Mouse (Mus musculus) E14TG2a.4 (cell line): ENCODE data around the gene Ano8.
A peak's percentile ranks its signal among the peaks of the same experiment; 100 is the strongest.

Source experiments
- H3K27me3 ChIP-seq: 2 replicates; pipeline ENCODE4 v1.6.1; 2014; ENCODE audit warnings: low read length, control low read depth; ENCODE audit not compliant: insufficient read depth
- H3K36me3 ChIP-seq: 2 replicates; pipeline ENCODE4 v1.6.1; 2014; ENCODE audit warnings: low read length, control low read depth; ENCODE audit not compliant: insufficient read depth
- H3K4me1 ChIP-seq: replicated peaks from 2 replicates; pipeline ENCODE4 v1.6.1; 2014; ENCODE audit warnings: low read depth, low read length, control low read depth
- H3K4me3 ChIP-seq: replicated peaks from 2 replicates; pipeline ENCODE4 v1.5.1; 2014; ENCODE audit warnings: mild to moderate bottlenecking, low read length
- H3K9me3 ChIP-seq: 2 replicates; pipeline ENCODE4 v1.6.1; 2014; ENCODE audit warnings: low read length, control low read depth
- CTCF ChIP-seq: conservative IDR thresholded peaks from 2 replicates; pipeline ENCODE4 v1.5.1; 2014; ENCODE audit warnings: low read length
- NANOG ChIP-seq: IDR thresholded peaks from 2 replicates; pipeline ENCODE4 v1.6.1; 2014; ENCODE audit warnings: borderline replicate concordance, low read length, mixed read lengths
- POU5F1 ChIP-seq: IDR thresholded peaks from 2 replicates; pipeline ENCODE4 v1.6.1; 2014; ENCODE audit warnings: low read length, borderline replicate concordance

The Ano8 gene

DNA sequence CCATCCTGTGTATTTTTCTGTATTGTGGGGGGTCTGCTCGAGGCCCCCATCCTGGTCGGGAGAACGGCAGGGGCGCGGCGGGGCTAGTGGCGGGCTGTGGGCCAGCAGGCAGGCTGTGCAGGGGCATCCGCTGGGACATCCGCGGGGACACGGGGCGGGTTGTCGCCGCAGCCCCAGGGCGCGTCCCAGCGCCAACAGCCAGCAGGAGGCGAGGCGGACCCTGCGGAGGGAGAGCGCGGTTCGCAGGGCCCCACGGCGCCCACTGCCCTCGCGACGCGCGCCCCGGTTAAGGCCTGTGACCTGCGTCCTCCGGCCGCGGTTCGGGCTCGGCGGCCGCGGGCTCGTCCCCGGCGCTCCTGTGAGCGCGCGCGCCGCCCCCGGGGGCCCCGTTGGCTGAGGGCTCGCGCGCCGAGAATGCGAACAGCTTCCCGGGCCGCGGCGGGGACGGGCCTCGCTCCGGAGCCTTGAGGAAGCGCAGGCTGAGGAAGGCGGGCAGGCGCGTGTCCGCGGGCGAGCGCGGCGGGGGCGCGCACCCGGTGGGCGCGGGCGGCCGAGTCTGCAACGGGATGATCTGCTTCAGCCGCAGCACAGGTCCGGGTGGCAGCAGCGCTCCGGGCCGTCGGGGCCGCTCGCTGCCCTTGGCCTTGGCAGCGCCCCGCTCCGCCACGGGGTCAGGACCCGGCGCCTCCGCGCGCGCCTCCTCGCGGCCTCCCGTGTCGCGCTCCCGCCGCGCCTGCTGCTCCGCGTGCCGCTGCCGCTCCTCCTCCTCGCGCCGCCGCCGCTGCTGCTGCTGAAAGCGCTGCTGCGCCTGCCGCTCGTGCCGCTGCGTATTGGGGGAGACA lies 9.4 kb downstream of the Ano8 start:
- H3K36me3 ChIP-seq = peaks cover 43% of the 10 kb centered on the region
- peaks cover 23% of the 10 kb centered on the region for H3K27me3 ChIP-seq
- no peak for TF ChIP-seq CTCF
- H3K4me3 ChIP-seq = peak overlapping the region; percentile 80
- H3K9me3 ChIP-seq = no peaks in the 10 kb centered on the region
- peaks cover 61% of the 10 kb centered on the region for H3K4me1 ChIP-seq

DNA sequence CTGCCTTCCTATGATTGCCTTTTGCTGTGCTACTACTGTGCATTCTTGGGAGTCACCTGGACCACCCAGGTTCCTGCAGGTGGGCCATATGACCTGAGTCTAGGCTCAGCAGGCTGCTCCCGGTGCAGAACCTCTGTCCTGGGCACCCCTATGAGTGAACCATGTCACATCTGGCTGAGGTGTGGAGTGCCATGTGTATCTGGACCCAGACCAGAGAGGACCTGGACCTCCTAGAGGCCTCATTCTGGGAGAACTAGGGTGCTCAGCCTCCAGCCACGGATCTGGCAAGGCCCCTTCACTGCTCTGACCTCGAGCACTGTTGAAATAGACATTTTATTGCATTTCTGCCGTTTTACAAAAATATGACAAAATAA lies 10.1 kb downstream of the Ano8 start:
- Histone ChIP-seq H3K4me1 (peaks cover 61% of the 10 kb centered on the region), H3K9me3 (no peaks in the 10 kb centered on the region), H3K36me3 (peaks cover 49% of the 10 kb centered on the region), H3K4me3 (peak overlapping the region; percentile 80), H3K27me3 (peaks cover 17% of the 10 kb centered on the region)
- TF ChIP-seq POU5F1 = no peak
- no peak for TF ChIP-seq CTCF
- no peak for TF ChIP-seq NANOG

DNA sequence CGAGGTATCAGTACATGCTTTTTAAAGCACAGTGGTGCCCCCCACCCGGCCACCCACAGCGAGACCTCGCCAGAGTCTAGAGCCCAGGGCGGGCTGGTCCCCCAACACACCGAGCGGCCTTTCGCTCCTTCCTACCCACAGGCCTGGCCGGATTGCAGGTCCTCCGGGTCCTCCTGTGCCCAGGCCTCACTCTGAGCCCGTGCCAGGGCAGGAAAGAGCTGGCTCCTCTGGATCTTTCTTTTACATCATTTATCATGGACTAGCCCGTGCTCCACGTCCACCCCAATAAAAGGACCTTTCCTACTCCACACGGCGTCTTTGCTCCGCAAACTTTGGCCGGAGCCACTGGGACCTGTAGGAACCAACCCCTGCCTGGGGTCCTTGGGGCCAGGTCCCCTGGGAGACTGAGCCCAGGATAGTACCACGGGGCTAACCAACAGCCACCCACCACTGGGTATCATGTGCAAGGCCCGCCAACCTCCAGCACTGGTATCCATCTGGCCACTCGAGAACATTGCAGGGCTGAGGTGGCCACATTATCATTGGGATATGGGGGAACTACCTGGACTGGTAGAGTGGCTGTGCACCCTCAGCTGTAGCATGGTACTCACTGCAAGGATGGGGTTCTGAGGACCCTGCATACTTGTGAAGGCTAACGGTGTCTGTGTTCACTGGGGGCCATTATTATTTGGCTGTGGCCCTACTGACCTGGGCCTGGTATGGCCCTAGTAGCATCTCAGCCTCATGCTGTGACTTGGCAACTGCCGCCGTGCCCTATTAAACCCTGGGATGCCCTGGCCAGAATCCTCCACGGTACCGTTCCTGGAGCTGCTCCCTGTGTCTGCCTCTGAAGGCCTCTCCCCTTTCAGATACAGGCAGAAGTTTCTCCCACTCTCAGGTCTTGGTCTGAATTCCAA lies 10.7 kb downstream of the Ano8 start:
- TF ChIP-seq CTCF (no peak), POU5F1 (no peak), NANOG (no peak)
- peaks cover 61% of the 10 kb centered on the region for H3K4me1 ChIP-seq

DNA sequence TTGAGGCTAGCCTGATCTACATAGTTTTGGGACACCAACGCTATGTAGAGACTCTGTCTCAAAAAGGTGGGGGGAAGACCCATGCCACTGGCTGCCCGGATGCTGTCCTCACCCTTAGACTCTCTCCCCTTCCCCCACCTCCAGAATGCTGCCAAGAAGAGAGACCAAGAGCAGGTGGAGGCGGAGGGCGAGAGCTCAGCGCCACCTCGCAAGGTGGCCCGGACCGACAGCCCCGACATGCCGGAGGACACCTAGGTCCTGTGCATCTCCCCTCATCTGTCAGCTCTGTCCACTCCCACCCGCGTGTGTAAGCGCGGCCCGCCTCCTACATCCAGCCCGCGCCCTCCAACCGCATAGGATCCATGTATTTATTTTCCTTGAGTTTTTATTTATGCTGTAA lies 11.4 kb downstream of the Ano8 start:
- H3K36me3 ChIP-seq = peaks cover 59% of the 10 kb centered on the region
- TF ChIP-seq CTCF (no peak), NANOG (no peak), POU5F1 (no peak)
- H3K4me1 ChIP-seq = peaks cover 66% of the 10 kb centered on the region
- H3K9me3 ChIP-seq = no peaks in the 10 kb centered on the region
- H3K4me3 ChIP-seq = peak overlapping the region; percentile 80; the same call in 1 of the 2 replicates
- peaks cover 6% of the 10 kb centered on the region for H3K27me3 ChIP-seq

More for the DNA sequence above, 10.7 kb downstream of the Ano8 start:
- Histone ChIP-seq H3K4me3 (peak overlapping the region; percentile 80), H3K27me3 (peaks cover 11% of the 10 kb centered on the region), H3K9me3 (no peaks in the 10 kb centered on the region), H3K36me3 (peaks cover 56% of the 10 kb centered on the region)

DNA sequence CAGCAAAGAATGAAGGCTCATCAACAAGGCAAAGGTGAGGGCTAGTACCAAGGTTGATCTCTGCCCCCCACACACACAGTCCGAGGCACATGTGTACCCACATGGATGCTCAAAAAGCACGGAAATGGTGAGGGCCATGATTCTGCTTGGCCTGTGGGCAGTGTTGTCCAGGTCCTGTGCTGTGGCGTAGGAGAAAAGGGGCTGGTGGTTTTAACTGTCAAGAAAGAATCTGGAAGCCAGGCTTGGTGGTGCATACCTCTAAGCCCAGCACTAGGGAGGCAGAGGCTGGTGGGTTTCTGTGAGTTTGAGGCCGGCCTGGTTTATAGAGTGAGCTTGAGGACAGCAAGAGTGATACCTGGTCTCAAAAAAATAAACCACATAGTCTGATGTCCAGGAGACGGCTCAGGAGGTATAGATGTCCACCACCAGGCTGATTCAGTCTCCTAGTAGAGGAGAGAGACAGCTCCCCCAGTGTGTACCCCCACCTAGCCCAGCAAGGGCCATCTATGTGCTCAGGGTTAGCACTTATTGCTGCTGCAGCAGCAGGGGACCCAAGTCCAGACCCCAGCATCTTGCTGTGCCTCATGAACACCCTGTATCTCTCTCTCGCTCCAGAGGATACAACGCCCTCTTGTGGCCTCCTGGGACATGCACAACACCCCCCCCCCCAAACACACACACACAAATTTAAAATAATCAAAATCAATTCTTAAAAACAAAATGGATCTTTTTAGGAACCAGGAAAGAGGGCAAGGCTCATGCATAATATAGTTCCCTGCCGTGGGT lies 13.0 kb downstream of the Ano8 start:
- H3K4me3 ChIP-seq = no peak overlapping the region
- no peaks in the 10 kb centered on the region for H3K9me3 ChIP-seq
- TF ChIP-seq NANOG (no peak), CTCF (peak; percentile 37)
- no peaks in the 10 kb centered on the region for H3K27me3 ChIP-seq
- peaks cover 59% of the 10 kb centered on the region for H3K36me3 ChIP-seq
- peaks cover 69% of the 10 kb centered on the region for H3K4me1 ChIP-seq

DNA sequence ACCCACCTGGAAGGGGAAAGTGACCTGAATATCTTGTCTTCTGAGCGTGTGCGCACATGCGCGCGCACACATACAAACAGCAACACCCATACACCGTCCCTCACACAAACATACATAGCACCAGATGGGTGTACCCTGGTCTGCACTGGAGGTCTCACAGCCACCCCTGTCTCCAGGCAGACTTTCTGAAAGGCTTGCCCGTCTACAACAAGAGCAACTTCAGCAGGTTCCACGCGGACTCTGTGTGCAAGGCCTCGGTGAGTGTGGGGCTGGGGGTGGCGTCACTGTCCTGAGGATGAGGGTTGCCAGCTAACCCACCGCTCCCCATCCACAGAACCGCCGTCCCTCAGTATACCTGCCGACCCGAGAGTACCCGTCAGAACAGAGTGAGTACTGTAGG lies 13.9 kb downstream of the Ano8 start:
- no peak for TF ChIP-seq NANOG
- no peak for TF ChIP-seq POU5F1
- no peak for TF ChIP-seq CTCF
- Histone ChIP-seq H3K9me3 (no peaks in the 10 kb centered on the region), H3K4me3 (no peak overlapping the region; the same call in 1 of the 2 replicates), H3K36me3 (peaks cover 66% of the 10 kb centered on the region), H3K4me1 (peaks cover 59% of the 10 kb centered on the region), H3K27me3 (no peaks in the 10 kb centered on the region)

DNA sequence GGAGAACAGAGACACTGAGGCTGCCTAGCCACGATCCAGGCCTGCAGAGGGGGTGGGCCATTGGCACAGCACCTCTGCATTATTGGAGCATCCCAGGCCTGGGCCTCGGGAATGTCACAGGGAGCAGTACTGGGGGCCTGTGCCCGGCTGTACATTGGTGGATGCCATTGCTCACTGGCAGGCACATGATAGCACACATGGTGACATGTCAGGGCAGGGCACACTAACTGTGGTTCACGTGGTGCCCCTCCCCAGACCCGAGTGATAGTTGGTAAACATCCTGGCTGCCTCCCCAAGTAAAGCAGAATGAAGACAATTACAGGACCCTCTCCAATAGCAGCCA lies 14.9 kb downstream of the Ano8 start:
- Histone ChIP-seq H3K36me3 (peaks cover 75% of the 10 kb centered on the region), H3K9me3 (no peaks in the 10 kb centered on the region), H3K27me3 (no peaks in the 10 kb centered on the region), H3K4me1 (peaks cover 63% of the 10 kb centered on the region), H3K4me3 (peak overlapping the region; percentile 89)
- TF ChIP-seq NANOG (no peak), POU5F1 (no peak), CTCF (no peak)

DNA sequence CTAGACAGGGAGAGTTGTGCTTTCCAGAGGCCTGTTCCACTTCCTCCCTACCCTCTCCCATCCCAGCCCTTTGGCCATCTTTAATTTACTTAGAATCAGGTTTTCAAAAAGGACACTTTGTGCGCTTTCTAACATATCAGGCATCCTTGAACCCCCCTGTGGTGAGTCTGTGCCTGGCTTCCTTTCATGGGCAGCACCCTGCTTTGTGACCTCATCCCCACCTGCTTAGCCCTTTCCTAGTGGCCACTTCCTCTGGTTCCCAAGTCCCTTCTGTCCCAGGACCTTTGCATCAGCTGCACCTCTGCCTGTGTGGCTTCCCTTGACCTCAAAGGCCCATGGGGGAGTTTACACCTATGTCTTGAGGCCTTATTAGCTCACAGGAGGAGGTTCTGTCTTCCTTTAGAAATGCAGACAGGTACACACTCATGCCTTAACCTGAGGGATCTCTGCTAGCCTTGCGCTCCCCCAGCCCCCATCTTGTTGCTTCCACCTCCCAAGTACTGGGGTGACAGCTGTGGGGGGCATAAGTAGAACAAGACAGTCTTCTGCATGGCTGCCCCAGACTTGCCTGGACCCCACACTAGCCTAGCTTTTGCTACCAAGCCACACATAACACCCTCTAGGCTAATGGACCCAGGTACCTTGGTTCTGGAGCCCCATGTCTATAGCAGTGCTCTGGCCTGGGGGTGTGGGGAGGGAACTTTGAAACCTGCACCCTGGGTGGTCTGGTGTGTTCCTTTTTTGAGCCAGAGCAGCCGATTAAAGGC lies 15.4 kb downstream of the Ano8 start:
- no peaks in the 10 kb centered on the region for H3K27me3 ChIP-seq
- peaks cover 76% of the 10 kb centered on the region for H3K36me3 ChIP-seq
- no peaks in the 10 kb centered on the region for H3K9me3 ChIP-seq
- peak overlapping the region; percentile 89 for H3K4me3 ChIP-seq
- H3K4me1 ChIP-seq = peaks cover 63% of the 10 kb centered on the region
- no peak for TF ChIP-seq CTCF
- no peak for TF ChIP-seq POU5F1
- no peak for TF ChIP-seq NANOG
